Comparison of ENCODE assay signal across 32 mouse cellular contexts in genomic region chr7:56129577-56129976, GRCm38 (mm10).
"Had no signal": no experiment of that assay in that cellular context is flagged by ENCODE, and none has a peak within 500 bp of the region (broad histone marks: within the 10 kb centered on the region; RNA-seq: fewer than 3 reads in every experiment).

No protein-coding gene starts in this region.

- ATAC-seq: liver, embryonic 12.5 days; liver, postnatal 0 days; lung, postnatal 0 days; midbrain, embryonic 13.5 days; midbrain, embryonic 15.5 days; midbrain, embryonic 16.5 days had no signal

- H3K9ac ChIP-seq: limb, embryonic 12.5 days; limb, embryonic 13.5 days; limb, embryonic 15.5 days; liver, embryonic 12.5 days; liver, embryonic 13.5 days; liver, embryonic 14.5 days; liver, embryonic 15.5 days; liver, postnatal 0 days; lung, embryonic 14.5 days; lung, embryonic 15.5 days; midbrain, embryonic 12.5 days; midbrain, embryonic 13.5 days; midbrain, embryonic 15.5 days; neural tube, embryonic 12.5 days; neural tube, embryonic 13.5 days had no signal

- H3K27me3 ChIP-seq: limb, embryonic 12.5 days; limb, embryonic 13.5 days; limb, embryonic 15.5 days; liver, embryonic 12.5 days; liver, embryonic 13.5 days; liver, embryonic 15.5 days; lung, embryonic 15.5 days; megakaryocyte, embryonic 14.5 days; midbrain, embryonic 12.5 days; midbrain, embryonic 13.5 days; midbrain, embryonic 15.5 days; neural tube, embryonic 12.5 days; neural tube, embryonic 13.5 days had no signal

- H3K4me1 ChIP-seq: limb, embryonic 10.5 days; limb, embryonic 12.5 days; limb, embryonic 13.5 days; limb, embryonic 15.5 days; liver, embryonic 12.5 days; liver, embryonic 13.5 days; liver, embryonic 15.5 days; lung, embryonic 15.5 days; megakaryocyte, embryonic 14.5 days; midbrain, embryonic 10.5 days; midbrain, embryonic 12.5 days; midbrain, embryonic 13.5 days; midbrain, embryonic 15.5 days; neural tube, embryonic 12.5 days; neural tube, embryonic 13.5 days had no signal

- DNase-seq: left cerebral cortex, postnatal 4 days; liver, embryonic 13.5 days; liver, postnatal 0 days; lung, adult 18-20 months; lung, adult 2 months; lung, embryonic 14.5 days; lung, postnatal 10 days; lung, postnatal 14 days; lung, postnatal 36 days; lung, postnatal 4 days; midbrain, embryonic 14.5 days had no signal

- H3K9me3 ChIP-seq: limb, embryonic 10.5 days; limb, embryonic 12.5 days; limb, embryonic 13.5 days; limb, embryonic 15.5 days; liver, embryonic 12.5 days; liver, embryonic 13.5 days; liver, embryonic 15.5 days; lung, embryonic 15.5 days; megakaryocyte, embryonic 14.5 days; midbrain, embryonic 10.5 days; midbrain, embryonic 12.5 days; midbrain, embryonic 13.5 days; midbrain, embryonic 15.5 days; neural tube, embryonic 12.5 days; neural tube, embryonic 13.5 days had no signal

- H3K4me2 ChIP-seq: limb, embryonic 12.5 days; limb, embryonic 13.5 days; limb, embryonic 15.5 days; liver, embryonic 11.5 days; liver, embryonic 12.5 days; liver, embryonic 13.5 days; liver, embryonic 15.5 days; lung, embryonic 14.5 days; lung, embryonic 15.5 days; midbrain, embryonic 11.5 days; midbrain, embryonic 12.5 days; midbrain, embryonic 13.5 days; midbrain, embryonic 15.5 days; neural tube, embryonic 12.5 days; neural tube, embryonic 13.5 days had no signal

- H3K4me3 ChIP-seq: limb, embryonic 10.5 days; limb, embryonic 12.5 days; limb, embryonic 13.5 days; limb, embryonic 15.5 days; liver, embryonic 12.5 days; liver, embryonic 13.5 days; liver, embryonic 15.5 days; lung, embryonic 15.5 days; megakaryocyte, embryonic 14.5 days; midbrain, embryonic 10.5 days; midbrain, embryonic 12.5 days; midbrain, embryonic 13.5 days; midbrain, embryonic 15.5 days; myocyte; neural tube, embryonic 12.5 days; neural tube, embryonic 13.5 days had no signal

- H3K27ac ChIP-seq: limb, embryonic 10.5 days; limb, embryonic 12.5 days; limb, embryonic 13.5 days; limb, embryonic 15.5 days; liver, embryonic 12.5 days; liver, embryonic 13.5 days; liver, embryonic 14.5 days; liver, embryonic 15.5 days; lung, embryonic 15.5 days; macrophage; midbrain, embryonic 10.5 days; midbrain, embryonic 12.5 days; midbrain, embryonic 13.5 days; midbrain, embryonic 15.5 days; neural tube, embryonic 12.5 days; neural tube, embryonic 13.5 days had no signal
